ENCODE assay signal across 8 mouse cellular contexts in genomic region chr16:50364189-50365059, GRCm38 (mm10).
A peak's percentile ranks its signal among the peaks of the same experiment; 100 is the strongest.
DNase-seq lines count a peak whose midpoint lies in the region; ATAC-seq and TF ChIP-seq lines count a peak whose summit lies in the region.

No protein-coding gene starts in this region.

- TF ChIP-seq POLR2A in bone marrow macrophage, adult 2 months (IDR thresholded peaks at IDR 0.05; ENCODE audit: borderline replicate concordance, low read depth, low read length): no peak

- H3K36me3 ChIP-seq in hindbrain, embryonic 10.5 days: no peaks in the 10 kb centered on the region
- no peaks in the 10 kb centered on the region for H3K36me3 ChIP-seq in liver, postnatal 0 days (replicated peaks; ENCODE audit: insufficient read depth, low read length)
- H3K36me3 ChIP-seq in neural tube, embryonic 13.5 days: no peaks in the 10 kb centered on the region

- H3K27me3 ChIP-seq in hindbrain, embryonic 10.5 days (ENCODE audit: insufficient read depth, poor library complexity, severe bottlenecking): no peaks in the 10 kb centered on the region
- no peaks in the 10 kb centered on the region for H3K27me3 ChIP-seq in liver, postnatal 0 days (ENCODE audit: insufficient read depth, low read length)
- H3K27me3 ChIP-seq in neural tube, embryonic 13.5 days: no peaks in the 10 kb centered on the region

- H3K27ac ChIP-seq in bone marrow macrophage, adult 2 months (ENCODE audit: insufficient read depth, low read depth, low read length): peak overlapping the region; percentile 67
- H3K27ac ChIP-seq in hindbrain, embryonic 10.5 days: peak overlapping the region; percentile 77
- peak overlapping the region; percentile 85 for H3K27ac ChIP-seq in layer of hippocampus, adult 2 months
- H3K27ac ChIP-seq in liver, postnatal 0 days (ENCODE audit: low read depth): peak overlapping the region; percentile 70
- H3K27ac ChIP-seq in neural tube, embryonic 13.5 days (replicated peaks): peak overlapping the region; percentile 86

- no peaks in the 10 kb centered on the region for H3K9me3 ChIP-seq in hindbrain, embryonic 10.5 days
- no peaks in the 10 kb centered on the region for H3K9me3 ChIP-seq in liver, postnatal 0 days (ENCODE audit: low read length)
- no peaks in the 10 kb centered on the region for H3K9me3 ChIP-seq in neural tube, embryonic 13.5 days

- 23% methylated on average over 11 of the region's 11 CpGs for WGBS in hindbrain, embryonic 10.5 days
- 8% methylated on average over 11 of the region's 11 CpGs for WGBS in liver, postnatal 0 days (ENCODE audit: insufficient replicate concordance)
- 12% methylated on average over 11 of the region's 11 CpGs for WGBS in neural tube, embryonic 13.5 days

- peak; percentile 64 for DNase-seq in ES-CJ7 (ENCODE audit: low read depth, low spot score)
- DNase-seq in fibroblast of lung, adult 2 months (ENCODE audit: low read depth): peak; percentile 63
- DNase-seq in hindbrain, embryonic 10.5 days (ENCODE audit: low spot score): peak; percentile 52
- DNase-seq in layer of hippocampus, adult 2 months (ENCODE audit: low spot score in 2 of 2): peak; percentile 31 to 47
- peak; percentile 63 for DNase-seq in liver, postnatal 0 days
- no peak for DNase-seq in spleen, postnatal 14 days (ENCODE audit: low spot score in 2 of 2)

- H3K4me2 ChIP-seq in liver, postnatal 0 days (ENCODE audit: low read depth, low read length): peak overlapping the region; percentile 59
- H3K4me2 ChIP-seq in neural tube, embryonic 13.5 days: peak overlapping the region; percentile 58

- TF ChIP-seq EP300 in liver, postnatal 0 days (IDR thresholded peaks at IDR 0.05; ENCODE audit: low read depth): peak; percentile 18; the same call in 1 of the 2 replicates

- H3K4me3 ChIP-seq in bone marrow macrophage, adult 2 months (ENCODE audit: insufficient read depth, low read length): peak overlapping the region; percentile 58
- H3K4me3 ChIP-seq in hindbrain, embryonic 10.5 days: peak overlapping the region; percentile 50
- peak overlapping the region; percentile 62 for H3K4me3 ChIP-seq in layer of hippocampus, adult 2 months
- H3K4me3 ChIP-seq in liver, postnatal 0 days (ENCODE audit: low read depth, low read length): peak overlapping the region; percentile 48
- H3K4me3 ChIP-seq in neural tube, embryonic 13.5 days: peak overlapping the region; percentile 37

- peak; percentile 6; the same call in 1 of the 2 replicates for TF ChIP-seq CTCF in bone marrow macrophage, adult 2 months (IDR thresholded peaks at IDR 0.05; ENCODE audit: low read depth, low read length)
- no peak for TF ChIP-seq CTCF in layer of hippocampus, adult 2 months (conservative IDR thresholded peaks at IDR 0.05)
- no peak for TF ChIP-seq CTCF in liver, postnatal 0 days (IDR thresholded peaks at IDR 0.05; ENCODE audit: low read depth)

- peak overlapping the region; percentile 35; the same call in 1 of the 2 replicates for H3K9ac ChIP-seq in liver, postnatal 0 days (replicated peaks)
- H3K9ac ChIP-seq in neural tube, embryonic 13.5 days: peak overlapping the region; percentile 63

- peak; percentile 96 for ATAC-seq in liver, postnatal 0 days
- ATAC-seq in neural tube, embryonic 13.5 days (ENCODE audit: low read depth): peak; percentile 93

- H3K4me1 ChIP-seq in bone marrow macrophage, adult 2 months (ENCODE audit: control insufficient read depth, insufficient read depth, low read length): peaks cover 20% of the 10 kb centered on the region
- H3K4me1 ChIP-seq in hindbrain, embryonic 10.5 days (replicated peaks): peaks cover 21% of the 10 kb centered on the region
- peaks cover 2% of the 10 kb centered on the region; the same call in 1 of the 2 replicates for H3K4me1 ChIP-seq in liver, postnatal 0 days (ENCODE audit: insufficient read depth)
- peaks cover 18% of the 10 kb centered on the region for H3K4me1 ChIP-seq in neural tube, embryonic 13.5 days (replicated peaks)

Comparison
In these comparisons a context has a peak if more than half of its experiments do, and no peak if none do; other contexts are left out.
1. DNase-seq: peak in ES-CJ7 (single experiment), fibroblast of lung, adult 2 months (single experiment), hindbrain, embryonic 10.5 days (single experiment), layer of hippocampus, adult 2 months (2 of 2) and liver, postnatal 0 days (single experiment); none in spleen, postnatal 14 days (0 of 2).
2. Peak in every context shown above with its lines, with median percentiles within 50 percentile points of each other: H3K27ac ChIP-seq and H3K4me3 ChIP-seq.